Mouse (Mus musculus) gastrocnemius, postnatal 10 days (tissue): ENCODE measurements around the gene Casc4. TPM values are rescaled to one million over a fixed set of nuclear protein-coding genes. Genes with fewer than 3 reads are reported as not detected.
"Not testable (repeated sequence)": the region's sequence is repeated elsewhere in the genome, so short reads cannot be mapped to it uniquely, and the experiment has no call there.

Experiments used
- DNase-seq: peaks from one replicate; pipeline ENCODE4 v3.0.0; 2021; ENCODE audit warnings: mixed read lengths
- total RNA-seq, 2 experiments: library from RNA; stranded (reverse); gene quantifications; 2 replicates each; pipeline ENCODE4 v1.2.3; 2021

Casc4 gene
- total RNA-seq, 2 experiments from 2014 or later = 32.7 to 38.7 TPM

DNA sequence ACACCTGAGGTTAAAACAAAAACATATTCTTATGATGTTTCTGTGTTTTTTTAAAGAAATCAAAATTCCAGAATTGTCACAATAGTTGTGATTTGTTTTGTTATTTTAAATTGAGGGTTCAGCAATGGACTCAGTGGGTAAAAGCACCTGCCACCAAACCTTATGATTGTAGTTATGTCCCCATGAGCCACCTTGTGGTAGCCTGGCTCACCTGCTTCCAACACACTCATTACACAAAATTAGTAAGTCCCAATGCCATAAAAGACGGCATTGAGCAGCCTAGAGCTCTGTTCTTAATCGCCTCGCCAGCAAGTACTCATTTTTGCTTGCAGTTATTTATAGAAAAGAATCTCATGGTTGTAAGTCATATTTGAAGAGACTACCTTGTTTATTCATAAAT lies 43.2 kb downstream of the Casc4 start:
- DNase-seq = no peak

DNA sequence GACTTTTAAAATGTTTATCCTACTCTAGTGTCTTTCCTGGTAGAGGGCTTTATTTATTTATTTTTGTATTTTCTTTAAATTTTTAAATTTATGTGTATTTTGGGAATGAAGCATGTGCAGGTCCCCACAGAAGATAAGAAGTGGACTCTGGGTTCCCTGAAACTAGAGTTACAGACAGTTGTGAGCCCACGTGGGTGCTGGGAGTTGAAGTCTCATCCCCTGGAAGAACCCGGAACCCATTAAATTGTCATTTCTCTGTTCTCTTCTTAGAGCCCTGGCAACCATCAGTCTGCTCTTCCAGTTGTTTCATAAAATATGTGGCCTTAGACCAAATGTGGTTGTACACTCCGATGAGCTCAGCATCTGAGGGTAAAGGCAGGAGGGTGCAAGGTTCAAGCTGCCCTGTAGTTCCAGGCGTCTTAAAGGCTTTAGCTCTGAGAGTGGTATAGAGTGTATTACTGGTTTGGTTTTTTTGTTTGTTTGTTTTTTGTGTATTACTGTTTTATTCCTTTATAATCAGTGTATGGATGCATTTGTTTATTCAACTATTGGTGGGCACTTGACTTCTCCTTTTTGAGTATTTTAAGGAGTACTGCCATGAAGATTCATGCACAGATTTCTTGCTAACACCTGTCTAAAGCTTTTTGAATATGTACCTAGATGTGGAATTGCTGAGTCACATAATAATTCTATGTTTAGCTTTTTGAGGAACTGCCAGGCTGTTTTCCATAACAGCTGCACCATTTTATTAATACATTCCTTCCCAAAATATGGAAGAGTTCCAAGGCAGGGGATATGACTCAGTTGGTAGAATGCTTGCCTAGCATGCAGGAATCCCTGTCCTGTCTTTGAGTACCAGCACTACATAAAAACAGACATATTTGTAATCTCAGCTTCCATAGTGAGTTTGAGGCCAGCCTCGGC lies 49.5 kb downstream of the Casc4 start:
- DNase-seq = no peak

GRCm38 (mm10) chr2:121937624-121938023 lies 70.9 kb downstream of the Casc4 start:
- DNase-seq = not testable (repeated sequence)

- DNase-seq = no peak
Observed at GRCm38 (mm10) chr2:121943364-121943763, 76.6 kb downstream of the Casc4 start.

- DNase-seq = no peak
Observed at GRCm38 (mm10) chr2:121954971-121955656, 88.3 kb downstream of the Casc4 start.

DNA sequence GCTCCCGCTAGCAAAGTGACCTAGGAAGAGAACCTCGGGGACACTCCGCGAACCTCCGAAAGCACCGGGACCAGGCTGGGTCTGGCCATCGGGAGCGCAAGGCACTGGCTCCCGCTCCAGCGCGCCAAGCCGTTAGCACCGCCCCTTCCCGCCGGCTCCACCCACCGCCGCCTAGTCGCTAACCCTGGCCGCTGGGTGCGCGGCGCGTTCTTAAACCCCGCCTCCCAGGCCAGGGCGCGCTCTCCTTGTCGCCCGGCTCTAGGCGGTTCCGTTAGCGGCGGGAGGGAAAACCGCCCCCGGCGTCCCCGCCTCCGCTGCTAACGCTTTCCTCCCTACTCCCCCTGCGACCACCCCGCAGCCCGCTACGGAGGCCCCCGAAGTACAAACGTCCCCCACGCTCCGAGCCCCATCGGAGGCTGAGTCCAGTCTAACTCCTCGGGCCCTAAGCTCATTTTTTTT lies 89.0 kb downstream of the Casc4 start, which contains the start of the genes Ctdspl2 and Mageb3:
TSS of gene Ctdspl2 (plus strand) at position 237 of the 459 bp plus-strand sequence.
TSS of gene Mageb3 (minus strand) at position 328 of the 459 bp plus-strand sequence.
- peak; percentile 98 for DNase-seq

GRCm38 (mm10) chr2:121956224-121957018 lies 89.7 kb downstream of the Casc4 start:
- peak; percentile 96 for DNase-seq

DNA sequence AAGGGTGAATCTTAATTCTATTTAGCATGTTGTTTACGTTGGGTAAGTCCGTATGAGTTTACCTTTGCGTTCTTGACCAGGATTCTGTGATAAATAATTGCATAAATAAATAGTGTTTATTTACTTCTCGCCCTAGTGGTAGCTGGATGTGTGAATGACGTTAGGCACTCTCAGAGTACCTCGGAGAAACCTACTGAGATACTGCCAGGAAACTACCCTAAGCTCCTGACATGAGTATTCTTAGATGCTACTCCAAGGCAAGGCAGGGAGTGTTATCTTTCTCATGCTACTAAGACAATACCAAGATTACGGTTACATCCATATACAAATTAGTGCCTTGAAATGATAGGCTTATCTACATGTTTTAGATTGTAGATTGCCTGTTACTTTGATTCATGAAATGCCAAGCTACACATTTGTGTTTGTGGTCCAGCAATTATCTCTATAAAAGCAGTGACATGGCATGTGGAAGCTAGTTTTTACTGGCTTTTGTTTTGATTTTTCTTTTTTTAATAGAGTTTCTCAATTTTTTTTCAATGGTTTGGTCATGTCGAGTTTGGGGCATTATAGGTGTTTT lies 90.5 kb downstream of the Casc4 start:
- no peak for DNase-seq

Other genes starting within 250 kb of the Casc4 start
- under 1 TPM; 0.78 to 0.95 TPM for gene Frmd5, start 59.9 kb upstream of the Casc4 start, total RNA-seq
- gene Ctdspl2, start 89.0 kb downstream of the Casc4 start, total RNA-seq = 10 to 100 TPM; 17.7 to 26.0 TPM
- under 1 TPM; 0.11 to 0.19 TPM for gene Mageb3, start 89.1 kb downstream of the Casc4 start, total RNA-seq
- gene Eif3j1, start 161.6 kb downstream of the Casc4 start, total RNA-seq = 10 to 100 TPM; 18.0 to 19.4 TPM